Comparison of ENCODE assay signal across 8 mouse cellular contexts in genomic region chr5:115560336-115560905, GRCm38 (mm10). TPM values are rescaled to one million over a fixed set of nuclear protein-coding genes. Genes with fewer than 3 reads are reported as not detected.
DNase-seq lines count a peak whose midpoint lies in the region; ATAC-seq lines count a peak whose summit lies in the region.

No protein-coding gene starts in this region.

- WGBS in lung, embryonic 15.5 days, result 25% methylated on average over 13 of the region's 13 CpGs
- 31% methylated on average over 13 of the region's 13 CpGs for WGBS in limb, embryonic 15.5 days
- 37% methylated on average over 13 of the region's 13 CpGs for WGBS in stomach, embryonic 15.5 days

- peak overlapping the region; percentile 100 for H3K9ac ChIP-seq in lung, embryonic 15.5 days
- H3K9ac ChIP-seq in limb, embryonic 15.5 days, result peak overlapping the region; percentile 99; the same call in 1 of the 2 replicates
- peak overlapping the region; percentile 99 for H3K9ac ChIP-seq in stomach, embryonic 15.5 days

- H3K4me3 ChIP-seq in lung, embryonic 15.5 days, result peak overlapping the region; percentile 79
- peak overlapping the region; percentile 85 for H3K4me3 ChIP-seq in limb, embryonic 15.5 days
- H3K4me3 ChIP-seq in stomach, embryonic 15.5 days (replicated peaks), result peak overlapping the region; percentile 92

- DNase-seq in lung, postnatal 10 days, result no peak
- no peak for DNase-seq in urinary bladder, adult 2 months (ENCODE audit: low spot score)
- no peak for DNase-seq in cerebellum, postnatal 14 days
- DNase-seq in adrenal gland, postnatal 25 days, result no peak

- peak overlapping the region; percentile 80; the same call in 1 of the 2 replicates for H3K27ac ChIP-seq in lung, embryonic 15.5 days
- no peak overlapping the region for H3K27ac ChIP-seq in limb, embryonic 15.5 days
- H3K27ac ChIP-seq in stomach, embryonic 15.5 days, result peak overlapping the region; percentile 90; the same call in 1 of the 2 replicates

- H3K36me3 ChIP-seq in lung, embryonic 15.5 days, result peaks cover 36% of the 10 kb centered on the region
- peaks cover 42% of the 10 kb centered on the region for H3K36me3 ChIP-seq in limb, embryonic 15.5 days
- H3K36me3 ChIP-seq in stomach, embryonic 15.5 days, result peaks cover 26% of the 10 kb centered on the region

- H3K27me3 ChIP-seq in lung, embryonic 15.5 days, result no peaks in the 10 kb centered on the region
- H3K27me3 ChIP-seq in limb, embryonic 15.5 days, result no peaks in the 10 kb centered on the region
- H3K27me3 ChIP-seq in stomach, embryonic 15.5 days (replicated peaks), result no peaks in the 10 kb centered on the region

- H3K9me3 ChIP-seq in lung, embryonic 15.5 days, result no peaks in the 10 kb centered on the region
- no peaks in the 10 kb centered on the region for H3K9me3 ChIP-seq in limb, embryonic 15.5 days
- H3K9me3 ChIP-seq in stomach, embryonic 15.5 days, result no peaks in the 10 kb centered on the region

- peak overlapping the region; percentile 74 for H3K4me2 ChIP-seq in lung, embryonic 15.5 days
- H3K4me2 ChIP-seq in limb, embryonic 15.5 days, result peak overlapping the region; percentile 62
- peak overlapping the region; percentile 65 for H3K4me2 ChIP-seq in stomach, embryonic 15.5 days

- no peak for ATAC-seq in lung, embryonic 15.5 days (ENCODE audit: borderline replicate concordance, extremely low read depth, low FRiP score, low TSS enrichment)
- 0 out of 2 replicates have a peak, but pooled peaks have one; percentile 30 for ATAC-seq in erythroid progenitor cell, adult 5-6 weeks (replicated peaks; ENCODE audit: low FRiP score, poor library complexity, severe bottlenecking)
- ATAC-seq in limb, embryonic 15.5 days (ENCODE audit: insufficient number of reproducible peaks, low FRiP score, low TSS enrichment, low read depth), result no peak
- no peak for ATAC-seq in stomach, embryonic 15.5 days (ENCODE audit: insufficient read depth, low FRiP score, low read depth)

- peaks cover 43% of the 10 kb centered on the region for H3K4me1 ChIP-seq in lung, embryonic 15.5 days
- H3K4me1 ChIP-seq in limb, embryonic 15.5 days, result peaks cover 34% of the 10 kb centered on the region
- H3K4me1 ChIP-seq in stomach, embryonic 15.5 days, result peaks cover 25% of the 10 kb centered on the region

RNA-seq across cellular contexts. Expression of gene Rplp0, which starts 1.2 kb away (rescaled TPM):
- polyA plus RNA-seq in lung, embryonic 15.5 days (2015; fragmentation: Nextera tagmentation; extraction: Ambion mirVana), result 1,589 and 1,600 TPM in 2 replicates
- total RNA-seq in erythroid progenitor cell, adult 5-6 weeks (2015; ENCODE audit: low replicate concordance), result 1,000 and 1,025 TPM in 2 replicates
- 380 and 735 TPM in 2 replicates for total RNA-seq in erythroid progenitor cell, adult 5-6 weeks (2017; ENCODE audit: low replicate concordance)
- 1,505 and 1,752 TPM in 2 replicates for polyA plus RNA-seq in limb, embryonic 15.5 days (2015; fragmentation: Nextera tagmentation; extraction: Ambion mirVana)
- 1,425 and 1,562 TPM in 2 replicates for polyA plus RNA-seq in stomach, embryonic 15.5 days (2015; fragmentation: Nextera tagmentation; extraction: Ambion mirVana)
- polyA plus RNA-seq in urinary bladder, adult 2 months (2012; rRNA removed), result 2,459 and 2,490 TPM in 2 replicates
- total RNA-seq in adrenal gland, postnatal 25 days (2021), result 743 and 806 TPM in 2 replicates

RNA-seq across cellular contexts. Expression of gene Gcn1l1, which starts 4.6 kb away (rescaled TPM):
- 35.6 and 40.0 TPM in 2 replicates for polyA plus RNA-seq in lung, embryonic 15.5 days (2015; fragmentation: Nextera tagmentation; extraction: Ambion mirVana)
- total RNA-seq in erythroid progenitor cell, adult 5-6 weeks (2015; ENCODE audit: low replicate concordance), result 9.4 and 17.6 TPM in 2 replicates
- 13.7 and 14.1 TPM in 2 replicates for total RNA-seq in erythroid progenitor cell, adult 5-6 weeks (2017; ENCODE audit: low replicate concordance)
- polyA plus RNA-seq in limb, embryonic 15.5 days (2015; fragmentation: Nextera tagmentation; extraction: Ambion mirVana), result 32.9 and 36.3 TPM in 2 replicates
- 34.9 and 36.4 TPM in 2 replicates for polyA plus RNA-seq in stomach, embryonic 15.5 days (2015; fragmentation: Nextera tagmentation; extraction: Ambion mirVana)
- polyA plus RNA-seq in urinary bladder, adult 2 months (2012; rRNA removed), result 17.8 and 26.4 TPM in 2 replicates
- 71.9 and 76.6 TPM in 2 replicates for total RNA-seq in adrenal gland, postnatal 25 days (2021)

RNA-seq across cellular contexts. Expression of gene Pxn, which starts 53.9 kb away (rescaled TPM):
- 57.1 and 58.6 TPM in 2 replicates for polyA plus RNA-seq in lung, embryonic 15.5 days (2015; fragmentation: Nextera tagmentation; extraction: Ambion mirVana)
- 18.9 and 24.5 TPM in 2 replicates for total RNA-seq in erythroid progenitor cell, adult 5-6 weeks (2015; ENCODE audit: low replicate concordance)
- total RNA-seq in erythroid progenitor cell, adult 5-6 weeks (2017; ENCODE audit: low replicate concordance), result 11.1 and 21.2 TPM in 2 replicates
- 52.6 and 55.7 TPM in 2 replicates for polyA plus RNA-seq in limb, embryonic 15.5 days (2015; fragmentation: Nextera tagmentation; extraction: Ambion mirVana)
- 37.0 and 43.0 TPM in 2 replicates for polyA plus RNA-seq in stomach, embryonic 15.5 days (2015; fragmentation: Nextera tagmentation; extraction: Ambion mirVana)
- polyA plus RNA-seq in urinary bladder, adult 2 months (2012; rRNA removed), result 68.7 and 73.4 TPM in 2 replicates
- 38.4 and 45.8 TPM in 2 replicates for total RNA-seq in adrenal gland, postnatal 25 days (2021)
